Mouse (Mus musculus) lung, postnatal 0 days (tissue): ENCODE results near the gene Tescl.

ENCODE experiments used
- CTCF ChIP-seq: IDR thresholded peaks from 2 replicates; pipeline ENCODE4 v1.5.1; 2016; ENCODE audit warnings: antibody characterized with exemption, mild to moderate bottlenecking
- EP300 ChIP-seq: IDR thresholded peaks from 2 replicates; pipeline ENCODE4 v1.6.1; 2016; ENCODE audit warnings: antibody characterized with exemption, mild to moderate bottlenecking, control low read depth

DNA sequence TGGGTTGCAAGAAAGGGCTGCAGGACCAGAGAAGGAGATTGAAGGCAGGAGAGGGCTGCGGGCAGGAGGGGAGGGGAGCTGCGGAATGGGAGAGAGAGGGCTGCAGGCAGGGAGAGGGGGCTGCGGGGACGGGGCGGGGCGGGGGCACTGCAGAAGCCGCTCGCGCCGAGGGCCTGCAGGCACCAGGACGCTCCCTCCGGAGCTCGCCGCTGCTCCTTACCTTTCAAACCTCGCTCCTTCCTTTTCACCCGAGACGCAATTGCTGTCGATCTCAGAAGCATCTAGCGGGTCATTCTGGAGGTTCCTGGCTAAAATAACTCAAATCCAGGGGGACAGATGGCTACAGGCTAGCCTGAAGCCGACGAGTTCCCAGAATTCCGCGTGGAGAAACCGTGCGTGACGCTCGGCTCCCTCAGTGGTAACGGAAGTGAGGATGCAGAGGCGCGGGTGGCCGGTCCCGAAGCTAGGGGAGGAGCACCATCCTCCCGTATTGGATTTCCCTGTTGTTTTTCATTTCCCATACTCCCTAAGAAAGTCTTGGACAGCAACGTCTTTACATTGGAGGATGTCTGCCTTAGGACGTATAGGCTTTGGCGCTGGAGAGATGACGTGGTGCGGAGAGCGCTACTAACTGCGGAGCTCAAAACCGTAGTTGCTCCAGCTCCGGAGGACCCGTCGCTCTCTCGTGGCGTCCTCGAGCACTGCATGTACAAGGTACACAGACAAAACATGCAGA, 34.6 kb downstream of the Tescl start:
- TF ChIP-seq EP300 (no peak), CTCF (peak; percentile 63)
